Mouse (Mus musculus) stomach, postnatal 0 days (tissue): ENCODE data around the gene Ss18l2. TPM values are rescaled to one million over a fixed set of nuclear protein-coding genes. Genes with fewer than 3 reads are reported as not detected.

Source experiments
- ATAC-seq: fragments of 200-750 bp; cut with Nextera tagmentation; 2 replicates; pipeline ENCODE4 v1.8.0; 2017; ENCODE audit not compliant: low FRiP score, low TSS enrichment
- DNase-seq: peaks from one replicate; pipeline ENCODE4 v3.0.0-alpha.2; 2016; ENCODE audit warnings: low spot score
- H3K27ac ChIP-seq: fragments of 300-500 bp; sonication (generic); replicated peaks from 2 replicates; pipeline ENCODE4 v1.5.1; 2014; ENCODE audit warnings: mild to moderate bottlenecking, control low read depth
- H3K27me3 ChIP-seq: fragments of 300-500 bp; sonication (generic); 2 replicates; pipeline ENCODE4 v1.6.1; 2014; ENCODE audit warnings: low read length; ENCODE audit not compliant: control insufficient read depth, insufficient read depth
- H3K36me3 ChIP-seq: fragments of 300-500 bp; sonication (generic); 2 replicates; pipeline ENCODE4 v1.6.1; 2014; ENCODE audit warnings: low read length, mixed read lengths; ENCODE audit not compliant: control insufficient read depth, insufficient read depth
- H3K4me1 ChIP-seq: fragments of 300-500 bp; sonication (generic); replicated peaks from 2 replicates; pipeline ENCODE4 v1.6.1; 2014; ENCODE audit warnings: antibody characterized with exemption; ENCODE audit not compliant: control insufficient read depth, insufficient read depth
- H3K4me2 ChIP-seq: fragments of 300-500 bp; sonication (generic); replicated peaks from 2 replicates; pipeline ENCODE4 v1.6.1; 2014; ENCODE audit warnings: low read depth, mild to moderate bottlenecking, control low read depth, moderate library complexity
- H3K4me3 ChIP-seq: fragments of 300-500 bp; sonication (generic); 2 replicates; pipeline ENCODE4 v1.5.1; 2014; ENCODE audit warnings: low read depth, low read length, control low read depth
- H3K9ac ChIP-seq: fragments of 300-500 bp; sonication (generic); 2 replicates; pipeline ENCODE4 v1.6.1; 2014; ENCODE audit warnings: mild to moderate bottlenecking, low read length, control low read depth, mixed read lengths
- H3K9me3 ChIP-seq: fragments of 300-500 bp; sonication (generic); 2 replicates; pipeline ENCODE4 v1.6.1; 2016; ENCODE audit warnings: low read length; ENCODE audit not compliant: control insufficient read depth
- CTCF ChIP-seq: IDR thresholded peaks from 2 replicates; pipeline ENCODE4 v1.5.1; 2016; ENCODE audit warnings: antibody characterized with exemption, low read depth, mild to moderate bottlenecking, moderate library complexity
- EP300 ChIP-seq: optimal IDR thresholded peaks from 2 replicates; pipeline ENCODE3; 2016; ENCODE audit warnings: antibody characterized with exemption
- WGBS: fragments of 180-500 bp; shearing (Covaris S2); extraction: QIAGEN DNeasy Blood & Tissue Kit; methylation state at CpG from one replicate; pipeline ENCODE4 v1.1.7; 2014; 5-methylcytosine and 5-hydroxymethylcytosine counted together
- polyA plus RNA-seq: library from polyadenylated mRNA; unstranded; fragments of >200 nt; fragmentation: Nextera tagmentation; extraction: Ambion mirVana; gene quantifications from 2 replicates; pipeline ENCODE4 v1.2.1, GENCODE M21; 2015

Gene Ss18l2
- polyA plus RNA-seq, 1 experiment from 2014 or later = 119 TPM

DNA sequence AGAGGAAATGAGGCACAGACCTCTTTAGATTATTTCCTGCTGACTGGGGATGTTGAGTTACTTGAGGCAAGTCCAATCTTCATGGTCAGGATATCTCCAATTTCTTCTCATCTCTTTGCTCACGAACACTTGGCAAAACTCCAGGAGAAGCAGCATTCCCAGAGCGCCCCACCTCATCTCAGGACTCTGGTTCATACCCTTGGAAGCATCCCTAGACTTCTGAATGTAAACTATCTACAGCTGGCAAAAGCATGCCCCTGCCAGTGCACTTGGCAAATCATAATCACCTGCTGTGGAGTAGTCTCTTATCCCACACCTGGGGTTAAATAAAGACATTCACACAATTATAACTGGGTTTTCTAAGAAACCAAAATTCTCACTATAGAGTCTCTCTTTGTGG is 6.9 kb downstream of the Ss18l2 start:
- no peaks in the 10 kb centered on the region for H3K36me3 ChIP-seq
- DNase-seq (no peak), ATAC-seq (no peak)
- TF ChIP-seq EP300 = no peak
- no peak for TF ChIP-seq CTCF
- 73% methylated on average over 2 of the region's 2 CpGs for WGBS
- H3K4me2 ChIP-seq = no peak overlapping the region
- H3K9me3 ChIP-seq = 0 out of 2 replicates have a peak, but pooled peaks cover 3% of the 10 kb centered on the region
- no peak overlapping the region for H3K27ac ChIP-seq
- no peaks in the 10 kb centered on the region for H3K4me1 ChIP-seq
- H3K9ac ChIP-seq = no peak overlapping the region
- H3K27me3 ChIP-seq = no peaks in the 10 kb centered on the region
- no peak overlapping the region for H3K4me3 ChIP-seq

GRCm38 (mm10) chr9:121718070-121718705 is 8.1 kb downstream of the Ss18l2 start:
- TF ChIP-seq EP300 (no peak), CTCF (0 out of 2 replicates have a peak, but pooled peaks have one; percentile 2)
- H3K27me3 ChIP-seq = no peaks in the 10 kb centered on the region
- H3K4me2 ChIP-seq = peak overlapping the region; percentile 59
- H3K36me3 ChIP-seq = no peaks in the 10 kb centered on the region
- peak overlapping the region; percentile 37 for H3K4me3 ChIP-seq
- H3K27ac ChIP-seq = peak overlapping the region; percentile 99
- no peaks in the 10 kb centered on the region for H3K4me1 ChIP-seq
- WGBS = 67% methylated on average over 15 of the region's 15 CpGs
- DNase-seq (no peak), ATAC-seq (no peak)
- peak overlapping the region; percentile 59 for H3K9ac ChIP-seq
- 0 out of 2 replicates have a peak, but pooled peaks cover 3% of the 10 kb centered on the region for H3K9me3 ChIP-seq

DNA sequence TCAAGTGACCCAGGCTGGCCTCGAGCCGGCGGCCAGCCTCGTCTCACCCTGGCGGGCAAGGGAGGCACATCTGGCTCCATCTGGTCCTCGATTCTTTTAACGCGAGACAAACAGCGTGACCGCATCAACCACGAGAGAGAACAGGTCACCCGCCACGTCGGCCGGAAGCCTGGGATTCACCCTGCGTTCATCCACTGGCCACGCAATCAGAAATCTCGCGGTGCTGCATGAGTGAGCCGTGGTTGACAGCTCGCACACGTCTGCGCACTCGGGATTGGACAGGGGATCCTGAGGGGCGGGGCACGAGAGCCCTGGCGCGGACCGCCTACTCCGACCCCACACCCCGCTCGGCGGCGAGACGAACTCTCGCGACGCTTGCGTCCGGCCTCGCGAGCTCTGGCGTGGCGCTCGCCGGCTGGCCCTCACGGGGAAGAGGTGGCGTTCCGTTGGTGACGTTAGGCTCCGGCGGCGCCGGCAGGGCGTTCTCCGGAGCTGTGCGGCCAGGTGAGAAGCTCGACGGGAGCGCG is 8.7 kb downstream of the Ss18l2 start, which contains the start of gene Nktr:
TSS of gene Nktr (plus strand) at position 378 of the 527 bp plus-strand sequence.
- Histone ChIP-seq H3K27ac (peak within 1 kb of the TSS; percentile 99), H3K27me3 (no peaks in the 10 kb centered on the region), H3K36me3 (no peaks in the 10 kb centered on the region), H3K4me2 (peak within 1 kb of the TSS; percentile 65), H3K9me3 (0 out of 2 replicates have a peak, but pooled peaks cover 3% of the 10 kb centered on the region), H3K4me1 (no peaks in the 10 kb centered on the region), H3K4me3 (peak within 1 kb of the TSS; percentile 88), H3K9ac (peak within 1 kb of the TSS; percentile 98)
- TF ChIP-seq EP300 (peak; percentile 96), CTCF (peak; percentile 48)
- ATAC-seq (peak; percentile 99), DNase-seq (peak; percentile 99)
- 0% methylated on average over 56 of the region's 61 CpGs for WGBS

GRCm38 (mm10) chr9:121719347-121720331 is 9.5 kb downstream of the Ss18l2 start:
- Histone ChIP-seq H3K4me1 (no peaks in the 10 kb centered on the region), H3K36me3 (no peaks in the 10 kb centered on the region), H3K27ac (peak overlapping the region; percentile 99), H3K4me3 (peak overlapping the region; percentile 88), H3K9me3 (0 out of 2 replicates have a peak, but pooled peaks cover 3% of the 10 kb centered on the region), H3K9ac (peak overlapping the region; percentile 98), H3K27me3 (no peaks in the 10 kb centered on the region), H3K4me2 (peak overlapping the region; percentile 65)
- TF ChIP-seq CTCF (peak; percentile 21; the same call in 1 of the 2 replicates), EP300 (no peak)
- ATAC-seq = peak; percentile 18
- DNase-seq = peak; percentile 65
- under 1% methylated on average over 66 of the region's 87 CpGs for WGBS

DNA sequence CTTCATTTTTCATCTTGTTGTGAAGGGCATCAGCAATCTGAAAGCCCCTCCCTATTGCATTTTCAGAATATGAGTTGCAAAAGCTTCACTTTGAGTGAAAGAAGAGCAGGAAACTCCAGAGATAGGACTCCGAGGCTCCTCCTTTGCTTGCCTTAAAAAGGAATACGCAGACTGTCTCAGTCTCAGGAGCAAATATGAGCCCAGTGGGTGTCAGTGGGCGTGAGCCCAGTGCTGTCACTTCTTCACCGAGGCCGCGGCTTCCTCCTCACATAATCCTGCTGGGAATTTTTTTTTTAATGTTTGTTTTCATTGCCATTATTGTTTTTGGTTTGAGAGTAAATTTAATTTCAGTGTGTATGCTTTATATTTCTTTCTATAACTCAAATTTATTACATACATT is 30.4 kb downstream of the Ss18l2 start:
- no peak for TF ChIP-seq EP300
- no peak for TF ChIP-seq CTCF
- Histone ChIP-seq H3K36me3 (peaks cover 17% of the 10 kb centered on the region), H3K4me1 (no peaks in the 10 kb centered on the region), H3K9ac (no peak overlapping the region), H3K4me2 (no peak overlapping the region), H3K27me3 (no peaks in the 10 kb centered on the region), H3K4me3 (no peak overlapping the region), H3K9me3 (no peaks in the 10 kb centered on the region), H3K27ac (no peak overlapping the region)
- WGBS = 85% methylated on average over 6 of the region's 6 CpGs
- no peak for DNase-seq
- no peak for ATAC-seq
